Mouse (Mus musculus): ENCODE data around the gene Trem2. TPM values are rescaled to one million over a fixed set of nuclear protein-coding genes. Genes with fewer than 3 reads are reported as not detected.

The Trem2 gene
- 42.6 and 42.7 TPM in 2 replicates for polyA plus RNA-seq (2021; fragmentation: Nextera tagmentation)
- long read RNA-seq, experiment 1, transcript Trem2-202 (5 exons, 1,056 nt), result minor isoform, 6 of 34 reads
- long read RNA-seq, experiment 1, transcript Trem2-201 (5 exons, 1,088 nt), result major isoform, 28 of 34 reads
- long read RNA-seq, experiment 1, partial matches to known transcripts, result 0 of 34 reads
- long read RNA-seq, experiment 1, other reads (novel, unspliced or antisense), result 0 of 34 reads
- long read RNA-seq, experiment 2, full-length matches to known transcripts, result 20 of 22 reads
- long read RNA-seq, experiment 2, partial matches to known transcripts, result 2 of 22 reads
- long read RNA-seq, experiment 2, other reads (novel, unspliced or antisense), result 0 of 22 reads

GRCm38 (mm10) chr17:48346231-48346630 lies at the start of gene Trem2:
Gene Trem2 (plus strand): TSS chr17:48346401.

GRCm38 (mm10) chr17:48299203-48299602 lies 47.0 kb upstream of the Trem2 start, which contains the start of gene Treml2:
Gene Treml2 (plus strand): TSS chr17:48299498.

DNA sequence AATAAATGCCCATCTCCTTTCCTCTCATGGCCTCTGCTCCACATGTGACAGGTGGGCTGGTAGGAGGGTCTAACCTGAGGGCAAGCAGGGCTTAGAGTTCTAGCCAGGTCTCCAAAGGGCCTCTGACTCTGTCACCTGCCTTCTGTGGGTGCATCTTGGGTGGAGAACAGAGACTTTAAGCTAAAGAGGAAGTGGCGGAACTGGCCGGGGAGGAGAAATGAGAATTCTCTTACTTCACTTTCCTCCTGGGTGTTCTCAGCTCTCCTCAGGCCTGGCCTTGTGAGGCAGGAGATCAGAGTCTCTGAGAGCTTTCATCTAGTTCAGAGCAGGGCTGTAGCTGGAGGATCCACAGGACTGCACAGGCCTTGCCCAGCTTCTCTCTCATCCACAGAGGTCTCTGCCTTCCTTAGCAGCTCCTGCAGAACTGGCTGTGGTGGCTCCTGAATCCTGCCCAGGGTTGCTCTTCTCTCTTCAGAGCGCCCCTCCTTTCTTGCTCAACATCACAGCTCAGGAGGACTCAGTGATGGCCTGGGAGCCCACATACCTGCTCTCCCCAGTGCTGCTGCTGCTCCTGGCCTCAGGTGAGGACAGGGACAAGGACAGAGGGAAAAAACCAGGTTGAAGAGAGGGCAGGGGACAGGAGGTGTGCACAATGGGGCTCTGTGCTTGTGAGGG lies 30.2 kb upstream of the Trem2 start, which contains the start of gene B430306N03Rik:
TSS of gene B430306N03Rik (plus strand) at position 237 of the 675 bp plus-strand sequence.

DNA sequence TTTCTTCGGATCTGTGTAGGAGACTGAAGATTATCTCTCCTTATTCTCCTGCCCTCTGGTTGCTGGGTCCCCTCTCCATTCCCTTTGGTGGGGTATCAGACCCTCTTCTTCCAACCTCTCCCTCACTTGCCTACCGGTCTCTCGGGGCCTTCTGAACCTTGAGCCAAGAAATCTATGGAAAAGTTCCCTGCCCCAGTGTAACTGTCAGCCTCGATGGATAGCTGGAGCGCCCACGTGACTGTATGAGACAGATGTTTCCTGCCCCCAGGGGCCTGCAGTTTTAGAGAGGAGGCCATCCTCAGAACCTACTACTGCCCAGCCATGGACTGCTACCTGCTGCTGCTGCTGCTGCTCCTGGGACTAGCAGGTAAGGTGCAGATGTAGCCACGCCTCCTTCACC lies 13.4 kb downstream of the Trem2 start, which contains the start of gene Treml1:
TSS of gene Treml1 (plus strand) at position 301 of the 400 bp plus-strand sequence.

Other genes with a start within 250 kb of the Trem2 start
- gene 9830107B12Rik, start 200.1 kb upstream of the Trem2 start, polyA plus RNA-seq (2021; fragmentation: Nextera tagmentation), result not detected in 2 replicates
- gene A530064D06Rik, start 179.1 kb upstream of the Trem2 start, polyA plus RNA-seq (2021; fragmentation: Nextera tagmentation), result not detected in 2 replicates
- not detected in 2 replicates for gene Trem1, start 113.6 kb upstream of the Trem2 start, polyA plus RNA-seq (2021; fragmentation: Nextera tagmentation)
- 0.62 TPM in 1 of 2 replicates, not detected in the other for gene Trem3, start 98.6 kb upstream of the Trem2 start, polyA plus RNA-seq (2021; fragmentation: Nextera tagmentation)
- not detected in 2 replicates for gene Treml4, start 82.1 kb upstream of the Trem2 start, polyA plus RNA-seq (2021; fragmentation: Nextera tagmentation)
- 0.06 and 0.11 TPM in 2 replicates for gene Treml2, start 46.9 kb upstream of the Trem2 start, polyA plus RNA-seq (2021; fragmentation: Nextera tagmentation)
- 0.08 TPM in 1 of 2 replicates, not detected in the other for gene B430306N03Rik, start 30.3 kb upstream of the Trem2 start, polyA plus RNA-seq (2021; fragmentation: Nextera tagmentation)
- 0.11 TPM in 1 of 2 replicates, not detected in the other for gene Treml1, start 13.5 kb downstream of the Trem2 start, polyA plus RNA-seq (2021; fragmentation: Nextera tagmentation)
- gene Nfya, start 63.5 kb downstream of the Trem2 start, polyA plus RNA-seq (2021; fragmentation: Nextera tagmentation), result 1.3 and 1.8 TPM in 2 replicates
- gene Oard1, start 63.6 kb downstream of the Trem2 start, polyA plus RNA-seq (2021; fragmentation: Nextera tagmentation), result 29.2 and 31.2 TPM in 2 replicates
- 0.26 and 0.38 TPM in 2 replicates for gene Apobec2, start 86.5 kb downstream of the Trem2 start, polyA plus RNA-seq (2021; fragmentation: Nextera tagmentation)
- gene Tspo2, start 105.1 kb downstream of the Trem2 start, polyA plus RNA-seq (2021; fragmentation: Nextera tagmentation), result not detected in 2 replicates
- gene Unc5cl, start 108.5 kb downstream of the Trem2 start, polyA plus RNA-seq (2021; fragmentation: Nextera tagmentation), result 0.26 and 0.46 TPM in 2 replicates

Measured in layer of hippocampus, adult 6 months (tissue).